Mouse (Mus musculus) hematopoietic stem cell, adult 5-6 weeks (primary cell): Measurements from ENCODE around the gene Snx4. TPM values are rescaled to one million over a fixed set of nuclear protein-coding genes. Genes with fewer than 3 reads are reported as not detected.
A peak's percentile ranks its signal among the peaks of the same experiment; 100 is the strongest.

Experiments
- ATAC-seq, 2 experiments: fragments of 125-278 bp in 1 of 2; replicated peaks in 1 of 2; 2 replicates each; pipeline ENCODE4 v1.8.0; 2016 to 2017; ENCODE audit warnings: inconsistent platforms in 2 of 2, mild to moderate bottlenecking in 2 of 2, moderate number of reproducible peaks in 2 of 2, low read depth in 1 of 2, moderate TSS enrichment in 1 of 2; ENCODE audit not compliant: low FRiP score in 2 of 2, poor library complexity in 2 of 2, severe bottlenecking in 2 of 2, insufficient read depth in 1 of 2, low TSS enrichment in 1 of 2
- total RNA-seq: library from RNA; stranded (forward); fragments of 172-1452, 232-1000 nt; gene quantifications from 2 replicates; pipeline ENCODE4 v1.2.3, GENCODE M21; 2017

Snx4 gene
- total RNA-seq, 1 experiment from 2014 or later, result 101 TPM

DNA sequence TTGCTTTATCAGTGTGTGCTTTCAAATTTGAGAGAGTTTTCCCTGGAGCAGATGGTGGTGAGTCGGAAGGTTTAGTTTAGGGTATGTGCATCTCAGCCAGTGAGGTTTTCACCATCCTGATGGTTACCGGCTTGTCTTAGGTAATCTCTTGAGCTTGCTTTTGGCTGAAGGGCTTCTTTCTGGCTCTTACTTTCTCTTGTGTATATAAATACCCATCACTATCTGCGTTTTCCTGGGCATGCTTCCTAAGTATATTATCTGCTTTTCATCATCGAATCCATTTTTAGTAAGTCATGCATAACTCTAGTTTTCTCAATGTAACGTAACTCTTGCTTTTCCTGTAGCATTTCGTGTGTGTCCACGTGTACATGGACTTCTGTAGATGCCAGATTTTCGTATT, 9.6 kb downstream of the Snx4 start:
- ATAC-seq, result no peak

DNA sequence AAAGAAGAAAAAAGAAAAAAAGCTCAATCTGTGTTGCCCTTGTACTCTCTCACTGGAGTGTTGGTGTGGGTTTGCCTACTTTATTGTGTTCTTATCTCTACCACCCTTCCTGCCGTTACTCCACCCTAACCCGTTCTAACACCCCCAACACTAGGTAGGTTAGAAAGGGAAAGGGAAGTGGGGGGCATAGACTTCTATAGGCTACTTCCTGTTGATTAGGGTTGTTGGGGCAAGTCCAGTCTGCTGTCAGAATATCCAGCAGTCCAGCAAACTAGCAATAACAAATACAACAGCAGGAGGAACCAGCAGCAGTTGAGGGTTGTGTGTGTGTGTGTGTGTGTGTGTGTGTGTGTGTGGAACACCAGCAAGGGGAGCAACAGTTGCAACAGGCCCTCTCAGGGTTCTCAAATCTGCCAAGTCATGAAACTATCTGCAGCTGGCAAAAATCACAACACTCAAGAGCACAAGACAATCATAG, 10.4 kb downstream of the Snx4 start:
- peak; percentile 84 to 90 for ATAC-seq

DNA sequence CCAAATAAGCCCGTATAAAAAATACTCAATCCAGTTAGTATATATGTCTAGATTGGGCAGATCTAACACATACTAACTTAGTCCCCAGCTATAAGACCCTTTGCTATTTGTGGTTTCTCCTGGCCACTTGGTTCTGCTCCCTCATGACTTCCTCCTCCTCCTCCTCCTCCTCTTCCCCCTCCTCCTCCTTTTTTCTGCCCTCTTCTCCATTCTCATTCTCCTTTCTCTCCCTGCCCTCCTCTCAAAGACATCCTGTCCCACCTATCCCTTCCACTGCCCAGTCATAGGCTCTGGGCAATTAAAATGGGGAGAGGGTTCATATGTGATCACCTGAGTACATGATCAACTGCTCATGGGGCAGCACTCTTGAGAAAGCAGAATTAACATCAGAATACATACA, 10.9 kb downstream of the Snx4 start:
- ATAC-seq, result peak in 1 of 2 experiments; percentile 11; a peak in 2 of 4 replicates

DNA sequence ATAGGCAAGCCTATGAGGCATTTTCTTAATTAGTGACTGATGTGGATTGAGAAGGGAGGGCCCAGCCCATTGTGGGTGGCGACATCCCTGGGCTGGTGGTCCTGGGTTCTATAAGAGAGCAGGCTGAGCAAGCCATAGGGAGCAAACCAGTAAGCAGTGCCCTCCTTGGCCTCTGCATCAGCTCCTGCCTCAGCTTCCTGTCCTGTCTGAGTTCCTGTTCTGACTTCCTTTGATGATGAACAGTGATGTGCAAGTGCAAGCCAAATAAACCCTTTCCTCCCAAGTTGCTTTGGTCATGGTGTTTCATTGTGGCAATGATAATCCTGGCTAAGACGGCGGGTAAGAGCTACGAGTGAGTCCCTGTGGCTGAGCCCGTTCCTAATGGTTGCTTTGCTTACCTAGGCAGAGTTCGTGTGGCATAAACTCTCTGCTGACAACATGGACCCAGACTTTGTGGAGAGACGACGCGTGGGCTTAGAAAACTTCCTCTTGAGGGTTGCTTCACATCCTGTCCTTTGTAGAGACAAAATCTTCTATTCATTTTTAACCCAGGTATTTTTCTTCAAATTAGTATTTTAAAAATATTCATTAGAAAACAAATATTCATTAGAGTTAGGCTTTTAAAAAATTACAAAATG, 16.5 kb downstream of the Snx4 start:
- ATAC-seq, result no peak

DNA sequence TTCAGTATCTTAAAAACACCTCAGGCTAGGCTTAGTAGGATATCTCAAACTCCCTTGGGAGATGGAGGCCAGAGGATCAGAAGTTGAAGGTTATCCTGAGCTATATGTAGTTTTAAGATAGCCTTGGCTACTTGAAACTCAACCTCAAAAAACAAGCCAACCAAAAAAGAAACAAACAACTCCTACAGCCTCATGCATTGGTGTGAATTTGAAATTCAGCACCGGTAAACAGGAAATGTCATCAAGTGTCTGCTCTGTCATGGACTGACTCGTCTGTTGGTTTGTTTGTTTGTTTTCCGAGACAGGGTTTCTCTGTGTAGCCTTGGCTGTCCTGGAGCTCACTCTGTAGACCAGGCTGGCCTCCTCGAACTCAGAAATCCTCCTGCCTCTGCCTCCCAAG, 20.6 kb downstream of the Snx4 start:
- ATAC-seq, result no peak

DNA sequence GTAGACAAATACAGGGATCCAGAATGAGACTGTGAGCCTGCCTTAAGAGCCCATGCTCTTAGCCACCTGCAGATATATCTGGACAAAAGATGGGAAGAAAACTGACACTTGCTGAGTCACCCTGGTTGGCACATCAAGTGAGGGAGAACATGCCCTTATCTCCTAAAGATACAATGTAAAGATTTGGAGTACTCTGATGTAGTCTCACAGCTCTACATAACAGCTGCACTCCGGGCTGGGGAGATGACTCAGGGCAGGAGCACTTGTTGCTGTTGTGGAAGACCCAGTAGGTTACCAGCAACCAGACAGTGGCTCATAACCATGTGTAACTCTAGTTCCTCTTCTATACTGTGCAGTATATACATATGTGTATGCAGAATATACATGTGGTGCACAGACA, 31.8 kb downstream of the Snx4 start:
- no peak for ATAC-seq

DNA sequence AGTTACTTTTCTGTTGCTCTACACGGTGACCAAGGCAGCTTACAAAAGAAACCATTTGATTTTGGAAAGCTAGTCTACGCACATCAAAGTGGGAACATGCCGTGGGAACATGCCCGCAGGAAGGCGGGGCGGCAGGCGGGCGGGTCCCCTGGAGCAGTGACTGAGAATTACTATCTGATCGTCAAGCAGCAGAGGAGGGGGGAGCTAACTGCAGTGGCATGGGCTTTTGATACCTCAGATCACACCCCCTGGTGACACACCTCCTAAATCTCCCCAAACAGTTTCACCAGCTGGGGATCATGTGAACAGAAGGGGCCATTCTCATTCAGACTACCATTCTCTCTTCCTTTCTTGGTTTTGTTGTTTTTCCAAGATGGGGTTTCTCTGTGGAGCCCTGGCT, 37.3 kb downstream of the Snx4 start:
- no peak for ATAC-seq

DNA sequence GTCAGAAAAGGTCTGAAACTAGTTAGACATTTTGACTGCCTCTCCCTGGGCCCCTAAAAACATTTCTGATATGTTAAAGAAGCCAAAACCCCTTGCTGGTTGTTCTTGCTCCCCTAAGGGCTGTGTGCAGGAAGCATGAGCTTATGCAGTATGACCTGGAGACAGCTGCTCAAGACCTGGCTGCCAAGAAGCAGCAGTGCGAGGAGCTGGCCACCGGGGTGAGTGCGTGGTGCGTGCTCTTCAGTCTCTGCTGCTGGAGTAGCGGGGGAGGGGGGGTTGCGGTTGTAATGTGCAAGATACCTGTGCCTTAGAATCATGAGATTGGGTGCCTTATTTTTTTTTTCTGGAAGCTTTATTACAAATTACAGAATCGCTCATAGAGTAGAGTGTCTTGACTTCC, 38.7 kb downstream of the Snx4 start:
- no peak for ATAC-seq

DNA sequence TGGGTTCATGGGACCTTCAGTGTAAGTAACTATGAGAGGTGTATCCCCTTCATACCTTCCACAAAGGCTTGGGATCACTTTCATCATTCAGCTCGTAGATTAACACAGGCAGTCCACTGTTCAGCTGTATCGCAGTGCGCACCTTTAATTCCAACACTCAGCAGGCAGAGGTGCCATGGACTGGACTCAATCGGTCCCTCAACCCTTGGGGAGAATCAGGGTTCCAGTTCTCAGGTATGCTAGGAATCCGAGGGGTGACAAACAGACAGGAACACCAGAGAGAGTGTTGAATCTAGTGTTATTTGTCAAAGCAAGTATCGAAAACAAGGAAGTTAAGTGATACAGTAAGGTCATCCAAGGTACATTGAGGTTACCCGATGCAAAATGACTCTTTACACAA, 41.0 kb downstream of the Snx4 start:
- no peak for ATAC-seq

DNA sequence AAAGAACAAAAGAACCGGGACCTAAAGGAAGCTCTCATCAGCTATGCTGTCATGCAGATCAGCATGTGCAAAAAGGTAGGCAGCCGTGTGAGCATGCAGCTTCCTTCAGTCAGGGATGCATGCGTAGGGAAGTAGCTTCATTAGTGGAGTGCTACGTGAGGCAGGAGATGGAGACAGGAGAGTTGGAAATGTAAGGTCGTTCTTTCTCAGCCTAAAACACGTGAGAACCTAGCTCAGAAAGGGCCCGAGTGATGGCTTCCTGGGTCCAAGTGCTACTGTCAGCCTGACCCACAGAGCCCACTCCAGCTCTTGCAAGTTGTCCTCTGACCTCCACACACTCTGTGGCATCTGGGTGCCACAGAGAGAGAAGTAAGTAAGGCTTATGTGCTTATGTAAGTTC, 43.4 kb downstream of the Snx4 start:
- no peak for ATAC-seq

DNA sequence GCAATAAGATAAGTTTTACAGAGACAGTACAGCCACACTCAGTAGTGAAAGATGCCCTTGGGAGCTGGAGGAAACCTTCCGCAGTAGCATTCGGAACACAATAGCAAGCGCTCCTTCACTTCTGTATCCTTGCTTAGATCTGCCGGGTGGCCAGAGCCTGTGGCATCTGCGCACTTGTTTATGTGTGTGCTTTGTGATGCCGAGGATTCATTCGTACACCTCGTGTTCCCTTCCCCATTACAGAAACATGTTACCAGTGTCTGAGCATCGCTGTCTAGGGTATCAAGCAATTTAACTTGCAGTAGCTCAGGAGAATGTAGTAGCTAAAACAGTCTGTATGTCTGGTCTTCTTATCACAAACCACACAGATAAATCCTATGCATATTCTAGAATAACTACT, 44.1 kb downstream of the Snx4 start:
- no peak for ATAC-seq

DNA sequence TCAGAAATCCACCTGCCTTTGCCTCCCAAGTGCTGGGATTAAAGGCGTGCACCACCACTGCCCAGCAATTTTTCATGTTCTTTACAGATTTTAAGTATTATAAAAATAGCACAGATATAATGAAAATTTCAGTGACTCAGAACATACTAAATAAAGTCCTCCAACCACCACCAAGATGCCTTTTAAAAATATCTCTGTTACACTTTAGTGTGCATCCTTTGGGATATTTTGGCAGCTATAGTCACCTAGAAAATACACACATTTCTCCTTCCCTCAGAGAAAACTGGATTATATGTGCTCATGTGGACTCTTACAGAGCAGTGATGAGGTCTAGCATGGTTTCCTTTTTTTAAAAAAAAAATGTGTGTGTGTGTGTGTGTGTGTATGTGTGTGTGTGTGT, 46.3 kb downstream of the Snx4 start:
- ATAC-seq, result no peak

DNA sequence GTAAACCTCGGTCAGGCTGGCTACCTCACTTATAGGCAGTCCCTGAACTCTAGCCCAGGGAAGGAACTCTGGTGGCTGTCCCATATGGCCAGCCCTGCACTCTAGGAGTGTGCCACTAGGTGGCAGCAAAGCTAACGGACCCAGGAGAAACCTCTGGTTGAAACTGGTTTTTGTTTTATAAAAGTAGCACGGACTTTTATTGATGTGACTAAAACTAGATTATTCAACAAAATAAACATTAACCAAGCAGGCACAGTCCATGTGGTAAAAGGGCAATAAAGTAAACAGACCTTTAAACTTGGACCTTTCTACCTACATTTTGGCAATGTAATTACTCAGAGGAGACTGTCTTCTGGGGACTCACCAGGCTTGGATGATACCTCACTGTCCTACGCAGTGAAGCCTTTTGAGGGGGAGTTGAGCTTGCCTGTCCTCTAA, 55.4 kb downstream of the Snx4 start:
- peak; percentile 75 to 76 for ATAC-seq

DNA sequence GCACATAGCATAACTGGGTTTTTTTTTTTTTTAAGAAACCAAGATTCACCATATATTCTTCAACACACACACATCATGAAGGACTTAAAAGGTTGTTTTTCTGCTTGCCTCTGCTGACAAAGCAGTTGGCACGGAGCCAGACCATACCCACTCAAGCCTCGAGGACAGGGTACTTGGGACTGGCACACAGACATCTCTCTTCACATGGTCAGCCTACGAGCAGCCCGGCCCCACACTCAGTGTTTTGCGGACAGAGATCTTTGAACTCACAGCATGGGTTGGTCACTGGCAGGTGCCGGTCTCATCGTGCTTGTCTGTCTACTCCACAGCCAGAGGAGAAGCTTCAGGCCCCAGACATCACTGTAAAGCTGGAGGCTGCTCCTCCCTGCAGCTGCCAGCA, 56.5 kb downstream of the Snx4 start:
- no peak for ATAC-seq

DNA sequence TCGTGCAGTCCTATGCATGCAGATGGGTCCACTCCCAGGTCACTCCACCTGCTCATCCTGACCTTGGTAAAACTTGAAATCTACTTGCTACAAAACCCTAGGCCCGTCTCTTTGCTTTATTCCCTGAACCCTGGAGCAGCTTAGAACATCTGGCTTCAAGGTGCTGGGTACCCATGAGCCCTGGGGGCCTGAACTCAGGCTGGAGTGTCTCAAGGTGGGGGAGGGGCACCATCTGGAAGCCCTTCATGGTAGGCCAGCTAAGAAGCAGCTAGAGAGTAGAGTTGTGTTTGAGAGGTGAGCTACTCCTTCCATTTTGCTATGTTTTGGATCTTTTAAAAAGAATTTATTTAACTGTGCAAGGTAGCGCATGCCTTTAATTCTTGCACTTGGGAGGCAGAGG, 57.8 kb downstream of the Snx4 start:
- ATAC-seq, result no peak

DNA sequence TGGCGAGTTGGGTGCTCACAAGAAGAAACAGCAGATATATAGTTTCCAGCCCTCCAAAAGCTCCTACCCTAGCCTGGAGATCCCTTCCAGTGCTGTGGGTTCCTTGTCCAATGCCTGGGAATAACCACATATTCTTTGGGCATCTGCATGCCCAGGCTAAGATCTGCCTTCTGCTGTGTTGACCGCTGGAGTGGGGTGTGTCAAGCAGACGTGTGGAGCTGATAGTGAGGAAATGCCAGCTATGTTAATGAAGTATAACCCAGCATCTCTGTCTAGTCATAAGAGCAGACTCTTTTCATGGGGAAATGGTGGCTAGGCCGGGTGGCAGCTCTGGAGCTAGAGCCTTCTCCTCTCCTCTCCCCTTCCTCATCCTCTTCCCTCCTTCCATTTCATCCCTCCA, 64.4 kb downstream of the Snx4 start:
- no peak for ATAC-seq

DNA sequence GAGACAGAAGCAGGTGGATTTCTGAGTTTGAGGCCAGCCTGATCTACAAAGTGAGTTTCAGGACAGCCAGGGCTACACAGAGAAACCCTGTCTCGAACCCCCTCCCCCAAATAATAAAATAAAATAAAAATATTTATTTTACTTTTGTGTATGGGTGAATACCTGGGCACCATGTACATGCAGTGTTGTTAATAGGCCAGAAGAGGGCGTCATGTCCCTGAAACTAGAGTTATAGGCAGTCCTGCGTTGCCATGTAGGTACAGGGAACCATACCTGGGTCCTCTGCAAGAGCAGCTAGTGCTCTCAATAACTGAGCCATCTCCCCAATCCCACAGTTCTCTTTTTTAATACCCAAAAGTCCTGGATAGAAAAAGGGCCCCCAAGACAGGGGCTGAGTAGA, 66.4 kb downstream of the Snx4 start:
- no peak for ATAC-seq

DNA sequence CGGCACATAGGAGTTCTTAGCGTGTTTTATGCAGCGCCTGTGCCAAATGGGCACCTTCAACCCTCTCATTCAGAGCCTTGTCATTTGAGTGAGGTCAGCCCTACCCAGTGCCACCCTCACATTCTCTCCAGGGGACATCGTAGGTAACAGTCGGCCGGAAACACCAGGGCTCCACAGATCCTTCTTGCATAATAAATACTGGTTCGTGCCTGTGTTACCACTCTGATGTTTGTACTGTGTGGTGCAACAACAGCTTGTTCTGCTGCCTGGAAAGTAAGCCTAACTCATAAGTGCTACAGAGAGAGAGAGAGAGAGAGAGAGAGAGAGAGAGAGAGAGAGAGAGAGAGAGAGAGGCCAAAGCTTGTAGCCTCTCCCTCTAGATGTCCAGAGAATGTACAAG, 66.8 kb downstream of the Snx4 start:
- ATAC-seq, result no peak; a peak in 1 of 4 replicates

DNA sequence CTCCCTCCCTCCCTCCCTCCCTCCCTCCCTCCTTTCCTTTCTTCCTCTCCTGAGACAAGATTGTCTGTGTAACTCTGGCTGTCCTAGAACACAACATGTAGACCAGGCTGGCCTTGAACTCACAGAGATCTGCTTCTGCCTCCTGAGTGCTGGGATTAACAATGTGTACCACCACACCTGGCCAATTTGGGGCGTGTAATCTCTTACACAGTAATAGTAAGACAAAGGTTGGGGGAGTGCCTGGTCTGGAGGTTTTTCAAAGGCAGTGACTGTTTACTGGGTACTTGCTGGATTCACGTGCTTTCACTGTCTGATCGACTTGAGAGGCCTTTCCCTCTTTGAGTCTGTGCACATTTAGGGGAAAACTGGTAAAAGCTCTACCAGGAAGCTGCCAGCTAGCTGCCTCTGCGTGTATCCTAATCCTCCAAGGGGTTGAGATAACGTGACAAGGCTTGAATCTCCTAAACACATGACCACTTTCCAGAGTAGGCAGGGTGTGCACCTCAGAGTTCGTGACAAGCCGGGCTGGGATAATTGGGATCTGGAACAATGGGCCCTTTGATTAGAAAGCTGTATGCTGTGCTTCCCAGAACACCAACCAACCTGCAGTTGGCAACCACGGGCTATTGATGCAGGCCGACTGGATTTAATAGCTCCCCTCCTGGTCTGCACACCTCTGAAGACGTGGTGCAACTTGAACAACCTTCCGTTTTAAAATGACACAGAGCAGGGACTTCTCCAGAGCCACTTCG, 74.6 kb downstream of the Snx4 start:
- no peak for ATAC-seq
